In the genomic region with DNA sequence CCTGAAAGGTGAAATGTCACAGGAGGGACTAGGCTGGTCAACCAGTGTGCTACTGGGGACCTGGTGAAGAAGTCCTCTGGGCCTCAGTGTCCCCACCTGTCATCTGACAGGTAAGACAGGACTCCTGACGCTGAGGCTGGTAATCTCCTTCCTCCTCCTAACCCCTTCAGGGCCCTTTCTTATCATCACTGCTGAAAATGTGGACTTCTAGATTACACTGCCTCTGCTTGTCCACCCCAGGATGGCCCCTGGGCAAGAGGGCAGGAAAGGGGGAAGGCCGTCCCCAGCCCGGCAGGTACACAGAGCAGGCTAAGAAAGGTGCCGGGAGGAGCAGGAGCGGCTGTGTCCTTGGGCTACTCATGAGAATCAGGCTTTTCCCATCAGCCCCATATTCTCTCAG, we compare ENCODE assay signal across 26 mouse cellular contexts. TPM values are rescaled to one million over a fixed set of nuclear protein-coding genes. Genes with fewer than 3 reads are reported as not detected.
A peak's percentile ranks its signal among the peaks of the same experiment; 100 is the strongest.
DNase-seq lines count a peak whose midpoint lies in the region; ATAC-seq lines count a peak whose summit lies in the region.
"Had no signal": no experiment of that assay in that cellular context is flagged by ENCODE, and none has a peak within 500 bp of the region (broad histone marks: within the 10 kb centered on the region; RNA-seq: fewer than 3 reads in every experiment).

No protein-coding gene starts in this region.

- 0 out of 2 replicates have a peak overlapping the region, but pooled peaks have one; percentile 11 for H3K27ac ChIP-seq in forebrain, embryonic 10.5 days
- H3K27ac ChIP-seq in forebrain, embryonic 15.5 days (replicated peaks), result no peak overlapping the region
- no peak overlapping the region for H3K27ac ChIP-seq in midbrain, embryonic 11.5 days (ENCODE audit: low read depth, low read length)
- H3K27ac ChIP-seq in midbrain, embryonic 14.5 days (replicated peaks; ENCODE audit: low read depth, low read length), result no peak overlapping the region
- H3K27ac ChIP-seq in liver, embryonic 11.5 days (ENCODE audit: low read depth, low read length), result peak overlapping the region; percentile 47
- H3K27ac ChIP-seq: forebrain, embryonic 12.5 days; limb, embryonic 15.5 days; midbrain, embryonic 15.5 days had no signal

- no peak for DNase-seq in forebrain, embryonic 10.5 days (ENCODE audit: extremely low spot score, low spot score)
- DNase-seq in midbrain, embryonic 11.5 days (ENCODE audit: low spot score, missing footprints), result peak; percentile 78
- DNase-seq in midbrain, embryonic 14.5 days, result no peak
- DNase-seq in liver, embryonic 11.5 days (ENCODE audit: low spot score), result no peak
- DNase-seq in yolk sac, embryonic 10.5 days (ENCODE audit: low spot score), result peak; percentile 13
- DNase-seq in gastrocnemius, postnatal 4 days (ENCODE audit: low spot score in 2 of 2), result no peak
- no peak for DNase-seq in lung, postnatal 14 days
- DNase-seq: adrenal gland, postnatal 14 days; cerebellum, adult 11-12 months; cerebellum, postnatal 14 days; heart, postnatal 14 days; kidney, adult 2 months; kidney, postnatal 14 days; thymus, postnatal 36 days had no signal

- no peak overlapping the region for H3K4me2 ChIP-seq in forebrain, embryonic 15.5 days (replicated peaks)
- no peak overlapping the region for H3K4me2 ChIP-seq in midbrain, embryonic 11.5 days
- H3K4me2 ChIP-seq in midbrain, embryonic 14.5 days (ENCODE audit: low read length), result no peak overlapping the region
- peak overlapping the region; percentile 21; the same call in 1 of the 2 replicates for H3K4me2 ChIP-seq in liver, embryonic 11.5 days
- H3K4me2 ChIP-seq: forebrain, embryonic 12.5 days; limb, embryonic 15.5 days; midbrain, embryonic 15.5 days had no signal

- no peak overlapping the region for H3K9ac ChIP-seq in forebrain, embryonic 15.5 days (replicated peaks)
- H3K9ac ChIP-seq in midbrain, embryonic 11.5 days (ENCODE audit: low read length), result no peak overlapping the region
- H3K9ac ChIP-seq in midbrain, embryonic 14.5 days (replicated peaks; ENCODE audit: low read length), result no peak overlapping the region
- H3K9ac ChIP-seq in liver, embryonic 11.5 days (ENCODE audit: low read depth, low read length), result peak overlapping the region; percentile 21; the same call in 1 of the 2 replicates
- H3K9ac ChIP-seq: forebrain, embryonic 12.5 days; limb, embryonic 15.5 days; midbrain, embryonic 15.5 days had no signal

- H3K9me3 ChIP-seq in forebrain, embryonic 10.5 days, result no peaks in the 10 kb centered on the region
- no peaks in the 10 kb centered on the region for H3K9me3 ChIP-seq in forebrain, embryonic 15.5 days
- H3K9me3 ChIP-seq in midbrain, embryonic 11.5 days (ENCODE audit: control insufficient read depth, low read length), result no peaks in the 10 kb centered on the region
- no peaks in the 10 kb centered on the region for H3K9me3 ChIP-seq in midbrain, embryonic 14.5 days (ENCODE audit: control insufficient read depth, low read length)
- H3K9me3 ChIP-seq in liver, embryonic 11.5 days (ENCODE audit: control insufficient read depth, low read length), result no peaks in the 10 kb centered on the region
- H3K9me3 ChIP-seq: forebrain, embryonic 12.5 days; limb, embryonic 15.5 days; midbrain, embryonic 15.5 days had no signal

- ATAC-seq in forebrain, embryonic 15.5 days (replicated peaks), result no peak
- ATAC-seq in midbrain, embryonic 11.5 days (ENCODE audit: low FRiP score), result no peak
- ATAC-seq in midbrain, embryonic 14.5 days (ENCODE audit: low FRiP score, low TSS enrichment), result no peak
- peak; percentile 72 for ATAC-seq in liver, embryonic 11.5 days (replicated peaks; ENCODE audit: low FRiP score)
- ATAC-seq: hindbrain, embryonic 16.5 days; lung, postnatal 0 days; midbrain, embryonic 15.5 days had no signal

- H3K4me3 ChIP-seq in forebrain, embryonic 10.5 days, result no peak overlapping the region
- no peak overlapping the region for H3K4me3 ChIP-seq in forebrain, embryonic 15.5 days
- no peak overlapping the region for H3K4me3 ChIP-seq in midbrain, embryonic 11.5 days (ENCODE audit: low read depth, low read length)
- H3K4me3 ChIP-seq in midbrain, embryonic 14.5 days (replicated peaks; ENCODE audit: low read depth, low read length), result no peak overlapping the region
- H3K4me3 ChIP-seq in liver, embryonic 11.5 days (ENCODE audit: low read depth, low read length), result no peak overlapping the region
- H3K4me3 ChIP-seq: forebrain, embryonic 12.5 days; limb, embryonic 15.5 days; midbrain, embryonic 15.5 days had no signal

- peaks cover 32% of the 10 kb centered on the region for H3K4me1 ChIP-seq in forebrain, embryonic 10.5 days
- peaks cover 7% of the 10 kb centered on the region; the same call in 1 of the 2 replicates for H3K4me1 ChIP-seq in forebrain, embryonic 15.5 days
- H3K4me1 ChIP-seq in midbrain, embryonic 11.5 days (ENCODE audit: control insufficient read depth, insufficient read depth, low read length), result peaks cover 12% of the 10 kb centered on the region
- peaks cover 13% of the 10 kb centered on the region for H3K4me1 ChIP-seq in midbrain, embryonic 14.5 days (ENCODE audit: control insufficient read depth, insufficient read depth, low read length)
- H3K4me1 ChIP-seq in liver, embryonic 11.5 days (replicated peaks; ENCODE audit: control insufficient read depth, insufficient read depth, low read length), result peaks cover 65% of the 10 kb centered on the region
- H3K4me1 ChIP-seq: midbrain, embryonic 15.5 days had no signal

- 87% methylated on average over 5 of the region's 5 CpGs for WGBS in forebrain, embryonic 10.5 days
- 97% methylated on average over 5 of the region's 5 CpGs for WGBS in forebrain, embryonic 15.5 days
- WGBS in midbrain, embryonic 11.5 days, result 95% methylated on average over 5 of the region's 5 CpGs
- 90% methylated on average over 5 of the region's 5 CpGs for WGBS in midbrain, embryonic 14.5 days
- 56% methylated on average over 5 of the region's 5 CpGs for WGBS in liver, embryonic 11.5 days

- H3K36me3 ChIP-seq in forebrain, embryonic 10.5 days (replicated peaks), result no peaks in the 10 kb centered on the region
- H3K36me3 ChIP-seq in forebrain, embryonic 15.5 days, result no peaks in the 10 kb centered on the region
- no peaks in the 10 kb centered on the region for H3K36me3 ChIP-seq in midbrain, embryonic 11.5 days (ENCODE audit: control insufficient read depth, insufficient read depth, low read length)
- H3K36me3 ChIP-seq in midbrain, embryonic 14.5 days (ENCODE audit: control insufficient read depth, insufficient read depth, low read length), result no peaks in the 10 kb centered on the region
- no peaks in the 10 kb centered on the region for H3K36me3 ChIP-seq in liver, embryonic 11.5 days (ENCODE audit: control insufficient read depth, insufficient read depth, low read length)
- H3K36me3 ChIP-seq: forebrain, embryonic 12.5 days; limb, embryonic 15.5 days; midbrain, embryonic 15.5 days had no signal

- H3K27me3 ChIP-seq in forebrain, embryonic 10.5 days (ENCODE audit: poor library complexity, severe bottlenecking), result no peaks in the 10 kb centered on the region
- H3K27me3 ChIP-seq in forebrain, embryonic 15.5 days, result no peaks in the 10 kb centered on the region
- H3K27me3 ChIP-seq in midbrain, embryonic 11.5 days (ENCODE audit: control insufficient read depth, insufficient read depth, low read length), result no peaks in the 10 kb centered on the region
- no peaks in the 10 kb centered on the region for H3K27me3 ChIP-seq in midbrain, embryonic 14.5 days (ENCODE audit: control insufficient read depth, insufficient read depth, low read length)
- no peaks in the 10 kb centered on the region for H3K27me3 ChIP-seq in liver, embryonic 11.5 days (replicated peaks; ENCODE audit: control insufficient read depth, insufficient read depth, low read length)
- H3K27me3 ChIP-seq: limb, embryonic 15.5 days; midbrain, embryonic 15.5 days had no signal

RNA-seq across cellular contexts. Expression of gene Lctl, which starts 46.3 kb away (rescaled TPM):
- polyA plus RNA-seq in forebrain, embryonic 10.5 days (2016; fragmentation: Nextera tagmentation; extraction: Ambion mirVana), result 0.11 TPM in 1 of 2 replicates, not detected in the other
- polyA plus RNA-seq in forebrain, embryonic 15.5 days (2015; fragmentation: Nextera tagmentation; extraction: Ambion mirVana), result not detected in 2 replicates
- not detected in 2 replicates for polyA plus RNA-seq in midbrain, embryonic 11.5 days (2014; fragmentation: Nextera tagmentation; extraction: Ambion mirVana)
- polyA plus RNA-seq in midbrain, embryonic 14.5 days (2014; fragmentation: Nextera tagmentation; extraction: Ambion mirVana), result not detected in 2 replicates
- not detected in 2 replicates for polyA plus RNA-seq in liver, embryonic 11.5 days (2014; fragmentation: Nextera tagmentation; extraction: Ambion mirVana)
- total RNA-seq in gastrocnemius, postnatal 4 days (2021), result 1 to 10 TPM in 1 of 2 experiments, under 1 TPM in 1; 0.52 to 1.2 TPM
- total RNA-seq: left cerebral cortex, adult 18-20 months; left cerebral cortex, postnatal 36 days; megakaryocyte progenitor cell, adult 5-6 weeks; neutrophil, adult 5-6 weeks had no signal
- polyA plus RNA-seq: brain, embryonic 14.5 days; embryonic facial prominence, embryonic 14.5 days; hindbrain, embryonic 16.5 days; lung, postnatal 0 days; midbrain, embryonic 15.5 days had no signal

RNA-seq across cellular contexts. Expression of gene Smad6, which starts 48.8 kb away (rescaled TPM):
- polyA plus RNA-seq in forebrain, embryonic 10.5 days (2016; fragmentation: Nextera tagmentation; extraction: Ambion mirVana), result 3.6 and 3.7 TPM in 2 replicates
- 2.0 and 2.4 TPM in 2 replicates for polyA plus RNA-seq in forebrain, embryonic 15.5 days (2015; fragmentation: Nextera tagmentation; extraction: Ambion mirVana)
- polyA plus RNA-seq in midbrain, embryonic 11.5 days (2014; fragmentation: Nextera tagmentation; extraction: Ambion mirVana), result 3.9 and 4.0 TPM in 2 replicates
- polyA plus RNA-seq in midbrain, embryonic 14.5 days (2014; fragmentation: Nextera tagmentation; extraction: Ambion mirVana), result 0.67 and 2.0 TPM in 2 replicates
- 10.1 and 11.1 TPM in 2 replicates for polyA plus RNA-seq in liver, embryonic 11.5 days (2014; fragmentation: Nextera tagmentation; extraction: Ambion mirVana)
- 1 to 10 TPM; 5.6 to 7.2 TPM for total RNA-seq in gastrocnemius, postnatal 4 days (2021)
- total RNA-seq: neutrophil, adult 5-6 weeks had no signal

Comparison
In these comparisons a context has a peak if more than half of its experiments do, and no peak if none do; other contexts are left out.
1. DNase-seq: peak in midbrain, embryonic 11.5 days (single experiment) and yolk sac, embryonic 10.5 days (single experiment); none in forebrain, embryonic 10.5 days (single experiment), midbrain, embryonic 14.5 days (single experiment), liver, embryonic 11.5 days (single experiment), gastrocnemius, postnatal 4 days (0 of 2) and lung, postnatal 14 days (single experiment).
2. H3K27ac ChIP-seq: peak in forebrain, embryonic 10.5 days (single experiment) and liver, embryonic 11.5 days (single experiment); none in forebrain, embryonic 15.5 days (single experiment), midbrain, embryonic 11.5 days (single experiment) and midbrain, embryonic 14.5 days (single experiment).